Mouse (Mus musculus): ENCODE data around the gene Clgn. TPM values are rescaled to one million over a fixed set of nuclear protein-coding genes. Genes with fewer than 3 reads are reported as not detected.

Clgn gene
- polyA plus RNA-seq, 1 experiment from 2014 or later, result 2.9 TPM

Other genes with a start within 250 kb of the Clgn start
- 6.5 and 8.3 TPM in 2 replicates for gene Tbc1d9, start 224.5 kb upstream of the Clgn start, polyA plus RNA-seq (2016; fragmentation: Nextera tagmentation; extraction: Ambion mirVana)
- 2.9 and 3.2 TPM in 2 replicates for gene Gm10645, start 223.7 kb upstream of the Clgn start, polyA plus RNA-seq (2016; fragmentation: Nextera tagmentation; extraction: Ambion mirVana)
- 0.10 TPM in 1 of 2 replicates, not detected in the other for gene Ucp1, start 99.5 kb upstream of the Clgn start, polyA plus RNA-seq (2016; fragmentation: Nextera tagmentation; extraction: Ambion mirVana)
- 15.6 and 21.0 TPM in 2 replicates for gene Elmod2, start 57.4 kb upstream of the Clgn start, polyA plus RNA-seq (2016; fragmentation: Nextera tagmentation; extraction: Ambion mirVana)
- gene Mgat4d, start 41.4 kb upstream of the Clgn start, polyA plus RNA-seq (2016; fragmentation: Nextera tagmentation; extraction: Ambion mirVana), result not detected in 2 replicates
- 112 and 114 TPM in 2 replicates for gene Scoc, start 68.5 kb downstream of the Clgn start, polyA plus RNA-seq (2016; fragmentation: Nextera tagmentation; extraction: Ambion mirVana)
- gene Olfr370, start 145.9 kb downstream of the Clgn start, polyA plus RNA-seq (2016; fragmentation: Nextera tagmentation; extraction: Ambion mirVana), result 0.10 and 0.16 TPM in 2 replicates
- 359 and 398 TPM in 2 replicates for gene Ndufb7, start 176.8 kb downstream of the Clgn start, polyA plus RNA-seq (2016; fragmentation: Nextera tagmentation; extraction: Ambion mirVana)
- 714 and 783 TPM in 2 replicates for gene Tecr, start 218.1 kb downstream of the Clgn start, polyA plus RNA-seq (2016; fragmentation: Nextera tagmentation; extraction: Ambion mirVana)
- gene Dnajb1, start 218.3 kb downstream of the Clgn start, polyA plus RNA-seq (2016; fragmentation: Nextera tagmentation; extraction: Ambion mirVana), result 71.9 and 84.2 TPM in 2 replicates

All from hindbrain, embryonic 10.5 days (tissue).